Mouse (Mus musculus): Measurements from ENCODE around the gene Pdzd4. TPM values are rescaled to one million over a fixed set of nuclear protein-coding genes. Genes with fewer than 3 reads are reported as not detected.

Gene Pdzd4
- total RNA-seq (2021) (1 to 10 TPM; 2.8 to 7.0 TPM), polyA plus RNA-seq (2012; rRNA removed) (1.9 and 3.0 TPM in 2 replicates)
- long read RNA-seq: 0 reads

- peak; percentile 46 for DNase-seq
Observed at GRCm38 (mm10) chrX:73824185-73825151, at the start of gene Pdzd4. Pdzd4 (minus strand) TSS chrX:73824969.

- DNase-seq: no peak
Observed at GRCm38 (mm10) chrX:73871956-73872355, 47.2 kb upstream of the Pdzd4 start.

GRCm38 (mm10) chrX:73871474-73871873 lies 46.7 kb upstream of the Pdzd4 start:
- DNase-seq: no peak

GRCm38 (mm10) chrX:73869334-73869733 lies 44.6 kb upstream of the Pdzd4 start:
- DNase-seq: no peak

- DNase-seq: no peak
Observed at GRCm38 (mm10) chrX:73867852-73868251, 43.1 kb upstream of the Pdzd4 start.

- no peak for DNase-seq
Observed at GRCm38 (mm10) chrX:73867256-73867655, 42.5 kb upstream of the Pdzd4 start.

GRCm38 (mm10) chrX:73864692-73865091 lies 39.9 kb upstream of the Pdzd4 start:
- no peak for DNase-seq

GRCm38 (mm10) chrX:73855087-73855408 lies 30.3 kb upstream of the Pdzd4 start:
- no peak for DNase-seq

GRCm38 (mm10) chrX:73854326-73855086 lies 29.7 kb upstream of the Pdzd4 start:
- no peak for DNase-seq

GRCm38 (mm10) chrX:73836691-73837090 lies 11.9 kb upstream of the Pdzd4 start:
- DNase-seq: no peak

GRCm38 (mm10) chrX:73835731-73836130 lies 11.0 kb upstream of the Pdzd4 start:
- DNase-seq: no peak

- no peak for DNase-seq
Observed at GRCm38 (mm10) chrX:73823747-73824146, 1.0 kb downstream of the Pdzd4 start.

- no peak for DNase-seq
Observed at GRCm38 (mm10) chrX:73816596-73817314, 8.0 kb downstream of the Pdzd4 start.

- no peak for DNase-seq
Observed at GRCm38 (mm10) chrX:73815072-73815471, 9.7 kb downstream of the Pdzd4 start.

- no peak for DNase-seq
Observed at GRCm38 (mm10) chrX:73805814-73806213, 19.0 kb downstream of the Pdzd4 start.

- peak; percentile 74 for DNase-seq
Observed at GRCm38 (mm10) chrX:73798502-73798901, 26.3 kb downstream of the Pdzd4 start.

GRCm38 (mm10) chrX:73797511-73797910 lies 27.3 kb downstream of the Pdzd4 start:
- no peak for DNase-seq

GRCm38 (mm10) chrX:73793505-73793904 lies 31.3 kb downstream of the Pdzd4 start:
- no peak for DNase-seq

GRCm38 (mm10) chrX:73793039-73793438 lies 31.7 kb downstream of the Pdzd4 start:
- no peak for DNase-seq

- no peak for DNase-seq
Observed at GRCm38 (mm10) chrX:73788501-73788900, 36.3 kb downstream of the Pdzd4 start.

- DNase-seq: no peak
Observed at GRCm38 (mm10) chrX:73787225-73787558, 37.6 kb downstream of the Pdzd4 start.

Measured in adrenal gland, adult 2 months (tissue).